Mouse (Mus musculus): ENCODE results near the gene Rbm20. TPM values are rescaled to one million over a fixed set of nuclear protein-coding genes. Genes with fewer than 3 reads are reported as not detected.
A peak's percentile ranks its signal among the peaks of the same experiment; 100 is the strongest.

The Rbm20 gene
- polyA plus RNA-seq, 1 experiment: 6.5 TPM

DNA sequence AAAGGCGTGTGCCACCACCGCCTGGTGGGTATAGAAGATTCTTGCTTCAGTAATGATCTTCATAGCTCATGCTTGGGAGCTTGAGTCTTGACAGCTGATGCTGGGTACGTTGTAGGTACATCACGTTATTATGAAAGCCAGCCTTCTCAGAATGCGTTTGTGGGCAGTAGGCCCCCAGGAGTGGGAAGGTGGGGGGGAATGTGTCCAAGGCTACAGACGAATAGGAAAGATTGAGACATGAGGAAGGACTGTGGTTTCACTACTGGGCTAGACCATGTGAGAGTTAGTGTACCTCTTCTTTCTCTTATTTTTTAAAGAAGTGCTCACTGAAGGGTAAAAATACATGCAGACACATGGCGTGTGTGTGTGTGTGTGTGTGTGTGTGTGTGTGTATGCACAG, 8.3 kb upstream of the Rbm20 start:
- peaks cover 5% of the 10 kb centered on the region for H3K4me1 ChIP-seq (ENCODE audit: control insufficient read depth, insufficient read depth, low read length)
- no peak overlapping the region for H3K4me3 ChIP-seq (ENCODE audit: low read depth, low read length)
- H3K9me3 ChIP-seq (replicated peaks; ENCODE audit: control insufficient read depth, insufficient read depth, low read length, poor library complexity, severe bottlenecking): no peaks in the 10 kb centered on the region
- H3K27me3 ChIP-seq (ENCODE audit: control insufficient read depth, insufficient read depth, low read length, poor library complexity, severe bottlenecking): no peaks in the 10 kb centered on the region
- H3K36me3 ChIP-seq (ENCODE audit: control insufficient read depth, insufficient read depth, low read length, poor library complexity, severe bottlenecking): no peaks in the 10 kb centered on the region
- no peak overlapping the region for H3K27ac ChIP-seq (ENCODE audit: insufficient read depth, low read length)
- no peak overlapping the region for H3K9ac ChIP-seq (ENCODE audit: low read depth, poor library complexity, severe bottlenecking)
- TF ChIP-seq POLR2A (IDR thresholded peaks at IDR 0.05; ENCODE audit: insufficient read depth, low read length): no peak
- TF ChIP-seq EP300 (IDR thresholded peaks at IDR 0.05; ENCODE audit: insufficient read depth, low read depth, low read length): no peak
- no peak for TF ChIP-seq CTCF (IDR thresholded peaks at IDR 0.05; ENCODE audit: low read depth, low read length)

DNA sequence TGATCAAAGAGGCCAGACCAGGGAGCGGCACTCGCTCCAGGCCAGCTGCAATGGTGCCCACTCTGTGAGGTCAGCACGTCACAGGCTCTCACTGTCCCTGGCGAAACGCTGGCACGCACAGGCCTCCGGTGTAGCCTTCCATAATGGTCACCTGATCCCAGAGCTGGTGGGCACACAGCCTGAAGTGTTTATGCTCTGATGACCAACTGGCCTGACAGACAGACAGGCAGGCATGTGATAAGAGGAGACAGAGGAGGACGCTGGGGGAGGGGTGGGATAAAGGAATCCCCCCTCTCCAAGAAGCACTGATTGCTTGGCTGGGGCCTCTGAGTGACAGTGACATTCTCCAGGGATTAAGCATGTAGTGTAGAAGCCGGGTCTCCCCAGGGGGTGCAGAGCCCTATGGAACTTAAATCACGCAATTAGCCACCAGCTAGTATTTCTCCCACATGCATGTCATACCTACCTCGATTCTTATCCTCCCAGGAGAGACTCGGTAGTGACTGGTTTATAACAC, 6.4 kb upstream of the Rbm20 start:
- peaks cover 6% of the 10 kb centered on the region for H3K4me1 ChIP-seq (ENCODE audit: control insufficient read depth, insufficient read depth, low read length)
- no peak overlapping the region for H3K27ac ChIP-seq (ENCODE audit: insufficient read depth, low read length)
- H3K36me3 ChIP-seq (ENCODE audit: control insufficient read depth, insufficient read depth, low read length, poor library complexity, severe bottlenecking): no peaks in the 10 kb centered on the region
- TF ChIP-seq CTCF (IDR thresholded peaks at IDR 0.05; ENCODE audit: low read depth, low read length): no peak
- H3K27me3 ChIP-seq (ENCODE audit: control insufficient read depth, insufficient read depth, low read length, poor library complexity, severe bottlenecking): no peaks in the 10 kb centered on the region; the same call in 1 of the 2 replicates
- no peak overlapping the region for H3K4me3 ChIP-seq (ENCODE audit: low read depth, low read length)
- no peak overlapping the region for H3K9ac ChIP-seq (ENCODE audit: low read depth, poor library complexity, severe bottlenecking)
- H3K9me3 ChIP-seq (replicated peaks; ENCODE audit: control insufficient read depth, insufficient read depth, low read length, poor library complexity, severe bottlenecking): no peaks in the 10 kb centered on the region

DNA sequence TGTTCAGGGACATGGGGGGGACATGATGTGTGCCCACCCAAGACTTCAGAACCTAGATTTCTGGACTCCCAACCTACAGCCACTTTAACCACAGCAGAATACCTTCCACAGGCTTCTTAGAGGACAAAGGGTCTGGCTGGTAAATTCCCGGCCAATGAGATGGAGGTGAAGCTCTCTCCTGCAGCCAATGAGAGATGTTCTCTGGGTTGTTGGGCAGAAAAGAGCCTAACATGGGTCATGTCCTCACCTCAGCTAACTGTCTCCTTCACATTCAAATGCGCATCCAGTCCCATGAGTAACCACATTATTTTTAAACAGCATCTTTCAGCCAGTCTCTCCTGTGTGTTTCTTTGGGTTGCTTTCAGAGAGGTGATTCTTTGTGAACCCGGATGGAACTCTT, 5.7 kb upstream of the Rbm20 start:
- TF ChIP-seq CTCF (IDR thresholded peaks at IDR 0.05; ENCODE audit: low read depth, low read length) (no peak), POLR2A (IDR thresholded peaks at IDR 0.05; ENCODE audit: insufficient read depth, low read length) (no peak), EP300 (IDR thresholded peaks at IDR 0.05; ENCODE audit: insufficient read depth, low read depth, low read length) (no peak)
- H3K9me3 ChIP-seq (replicated peaks; ENCODE audit: control insufficient read depth, insufficient read depth, low read length, poor library complexity, severe bottlenecking): no peaks in the 10 kb centered on the region
- no peak overlapping the region for H3K4me3 ChIP-seq (ENCODE audit: low read depth, low read length)
- H3K9ac ChIP-seq (ENCODE audit: low read depth, poor library complexity, severe bottlenecking): no peak overlapping the region
- peaks cover 4% of the 10 kb centered on the region for H3K27me3 ChIP-seq (ENCODE audit: control insufficient read depth, insufficient read depth, low read length, poor library complexity, severe bottlenecking)
- H3K36me3 ChIP-seq (ENCODE audit: control insufficient read depth, insufficient read depth, low read length, poor library complexity, severe bottlenecking): no peaks in the 10 kb centered on the region
- H3K27ac ChIP-seq (ENCODE audit: insufficient read depth, low read length): no peak overlapping the region
- H3K4me1 ChIP-seq (ENCODE audit: control insufficient read depth, insufficient read depth, low read length): peaks cover 6% of the 10 kb centered on the region

DNA sequence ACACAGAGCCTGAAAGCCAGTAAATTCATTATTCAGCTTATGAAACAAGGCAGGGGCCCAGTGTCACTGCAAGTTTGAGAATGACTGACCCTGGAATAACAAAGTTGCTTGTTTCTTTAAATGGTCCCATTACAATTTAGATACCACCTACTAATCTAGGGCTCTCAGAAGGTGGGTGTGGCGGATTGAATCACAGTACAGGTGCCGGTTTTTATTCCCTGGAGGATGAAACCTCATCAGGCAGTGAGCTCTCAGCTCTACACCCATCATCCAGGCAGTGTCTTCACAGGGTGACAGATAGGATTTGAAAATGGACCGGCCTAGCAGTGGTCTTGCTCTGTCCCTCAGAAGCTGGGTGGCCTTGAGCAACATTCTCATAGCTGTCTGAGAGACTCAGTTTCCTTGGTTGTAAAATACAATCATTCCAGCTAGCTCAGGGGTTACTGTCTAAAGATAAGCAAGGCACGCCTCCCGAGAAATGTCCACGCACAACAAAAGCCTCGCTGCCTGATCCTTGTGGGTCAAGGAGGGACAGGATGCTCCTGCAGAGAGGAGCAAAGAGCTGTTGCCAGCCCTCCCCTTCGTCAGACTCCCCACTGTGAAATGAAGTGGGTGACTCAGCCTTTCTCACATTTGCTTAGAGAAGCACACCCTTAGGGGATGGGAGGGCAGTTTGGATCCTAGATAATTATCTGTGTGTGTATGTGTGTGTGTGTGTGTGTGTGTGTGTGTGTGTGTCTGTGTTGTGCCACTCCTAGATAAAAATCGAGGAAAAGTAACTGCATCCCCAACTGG, 2.8 kb upstream of the Rbm20 start:
- no peak for TF ChIP-seq CTCF (IDR thresholded peaks at IDR 0.05; ENCODE audit: low read depth, low read length)
- peak; percentile 76; the same call in 1 of the 2 replicates for TF ChIP-seq EP300 (IDR thresholded peaks at IDR 0.05; ENCODE audit: insufficient read depth, low read depth, low read length)
- Histone ChIP-seq H3K36me3 (ENCODE audit: control insufficient read depth, insufficient read depth, low read length, poor library complexity, severe bottlenecking) (no peaks in the 10 kb centered on the region), H3K27me3 (ENCODE audit: control insufficient read depth, insufficient read depth, low read length, poor library complexity, severe bottlenecking) (peaks cover 15% of the 10 kb centered on the region), H3K9me3 (replicated peaks; ENCODE audit: control insufficient read depth, insufficient read depth, low read length, poor library complexity, severe bottlenecking) (no peaks in the 10 kb centered on the region), H3K4me1 (ENCODE audit: control insufficient read depth, insufficient read depth, low read length) (peaks cover 6% of the 10 kb centered on the region), H3K27ac (ENCODE audit: insufficient read depth, low read length) (no peak overlapping the region), H3K9ac (ENCODE audit: low read depth, poor library complexity, severe bottlenecking) (no peak overlapping the region), H3K4me3 (ENCODE audit: low read depth, low read length) (no peak overlapping the region)

DNA sequence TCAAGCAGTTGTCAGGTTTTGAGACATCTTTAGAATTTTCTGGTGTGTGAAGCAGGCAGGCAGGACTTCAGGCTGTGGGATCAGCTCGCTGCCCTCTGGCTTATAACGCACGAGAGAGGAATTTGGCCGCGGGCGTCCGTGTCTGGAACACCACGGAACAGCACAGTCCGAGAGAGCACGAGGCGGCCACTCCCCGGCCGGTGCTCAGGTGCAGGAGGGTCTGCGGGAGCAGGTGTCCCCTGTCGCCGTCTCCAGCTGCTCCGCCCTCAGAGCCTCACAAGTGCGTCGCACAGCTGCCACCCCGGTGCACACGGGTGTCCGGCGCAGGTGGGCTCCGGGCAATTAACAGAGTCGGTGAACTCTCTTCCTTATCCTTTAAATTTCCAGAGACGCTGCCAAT, 878 bp upstream of the Rbm20 start:
- Histone ChIP-seq H3K27me3 (ENCODE audit: control insufficient read depth, insufficient read depth, low read length, poor library complexity, severe bottlenecking) (peaks cover 15% of the 10 kb centered on the region), H3K27ac (ENCODE audit: insufficient read depth, low read length) (no peak overlapping the region), H3K9ac (ENCODE audit: low read depth, poor library complexity, severe bottlenecking) (peak overlapping the region; percentile 63), H3K9me3 (replicated peaks; ENCODE audit: control insufficient read depth, insufficient read depth, low read length, poor library complexity, severe bottlenecking) (no peaks in the 10 kb centered on the region), H3K36me3 (ENCODE audit: control insufficient read depth, insufficient read depth, low read length, poor library complexity, severe bottlenecking) (no peaks in the 10 kb centered on the region), H3K4me1 (ENCODE audit: control insufficient read depth, insufficient read depth, low read length) (peaks cover 4% of the 10 kb centered on the region), H3K4me3 (ENCODE audit: low read depth, low read length) (peak overlapping the region; percentile 75; the same call in 1 of the 2 replicates)
- TF ChIP-seq CTCF (IDR thresholded peaks at IDR 0.05; ENCODE audit: low read depth, low read length) (no peak), EP300 (IDR thresholded peaks at IDR 0.05; ENCODE audit: insufficient read depth, low read depth, low read length) (no peak), POLR2A (IDR thresholded peaks at IDR 0.05; ENCODE audit: insufficient read depth, low read length) (no peak)

GRCm38 (mm10) chr19:53679194-53679593, 2.1 kb downstream of the Rbm20 start:
- no peak overlapping the region for H3K4me3 ChIP-seq (ENCODE audit: low read depth, low read length)
- no peaks in the 10 kb centered on the region for H3K9me3 ChIP-seq (replicated peaks; ENCODE audit: control insufficient read depth, insufficient read depth, low read length, poor library complexity, severe bottlenecking)
- no peaks in the 10 kb centered on the region for H3K4me1 ChIP-seq (ENCODE audit: control insufficient read depth, insufficient read depth, low read length)
- TF ChIP-seq EP300 (IDR thresholded peaks at IDR 0.05; ENCODE audit: insufficient read depth, low read depth, low read length) (no peak), POLR2A (IDR thresholded peaks at IDR 0.05; ENCODE audit: insufficient read depth, low read length) (no peak), CTCF (IDR thresholded peaks at IDR 0.05; ENCODE audit: low read depth, low read length) (no peak)
- H3K36me3 ChIP-seq (ENCODE audit: control insufficient read depth, insufficient read depth, low read length, poor library complexity, severe bottlenecking): no peaks in the 10 kb centered on the region
- no peak overlapping the region for H3K9ac ChIP-seq (ENCODE audit: low read depth, poor library complexity, severe bottlenecking)
- H3K27me3 ChIP-seq (ENCODE audit: control insufficient read depth, insufficient read depth, low read length, poor library complexity, severe bottlenecking): peaks cover 15% of the 10 kb centered on the region
- H3K27ac ChIP-seq (ENCODE audit: insufficient read depth, low read length): no peak overlapping the region
